Mouse (Mus musculus): ENCODE results near the gene Ide.
A peak's percentile ranks its signal among the peaks of the same experiment; 100 is the strongest.
"Not testable (repeated sequence)": the region's sequence is repeated elsewhere in the genome, so short reads cannot be mapped to it uniquely, and the experiment has no call there.

Ide gene

GRCm38 (mm10) chr19:37265333-37266103, 72.1 kb downstream of the Ide start:
- DNase-seq (ENCODE audit: low spot score), result peak; percentile 87

GRCm38 (mm10) chr19:37263943-37264897, 73.4 kb downstream of the Ide start:
- DNase-seq (ENCODE audit: low spot score), result no peak

GRCm38 (mm10) chr19:37263566-37263942, 74.1 kb downstream of the Ide start:
- no peak for DNase-seq (ENCODE audit: low spot score)

- no peak for DNase-seq (ENCODE audit: low spot score)
Measured at GRCm38 (mm10) chr19:37262389-37262788, 75.3 kb downstream of the Ide start.

- DNase-seq (ENCODE audit: low spot score), result peak; percentile 66
Measured at GRCm38 (mm10) chr19:37255321-37255720, 82.3 kb downstream of the Ide start.

- DNase-seq (ENCODE audit: low spot score), result no peak
Measured at GRCm38 (mm10) chr19:37252104-37252503, 85.5 kb downstream of the Ide start.

- no peak for DNase-seq (ENCODE audit: low spot score)
Measured at GRCm38 (mm10) chr19:37248199-37248598, 89.5 kb downstream of the Ide start.

GRCm38 (mm10) chr19:37246859-37247258, 90.8 kb downstream of the Ide start:
- DNase-seq (ENCODE audit: low spot score), result no peak

- DNase-seq (ENCODE audit: low spot score), result no peak
Measured at GRCm38 (mm10) chr19:37242707-37243106, 94.9 kb downstream of the Ide start.

- no peak for DNase-seq (ENCODE audit: low spot score)
Measured at GRCm38 (mm10) chr19:37241201-37241600, 96.5 kb downstream of the Ide start.

- no peak for DNase-seq (ENCODE audit: low spot score)
Measured at GRCm38 (mm10) chr19:37239096-37239495, 98.6 kb downstream of the Ide start.

GRCm38 (mm10) chr19:37238651-37239050, 99.0 kb downstream of the Ide start:
- DNase-seq (ENCODE audit: low spot score), result no peak

GRCm38 (mm10) chr19:37237712-37238437, 99.8 kb downstream of the Ide start:
- DNase-seq (ENCODE audit: low spot score), result no peak

- DNase-seq (ENCODE audit: low spot score), result no peak
Measured at GRCm38 (mm10) chr19:37237306-37237705, 100.3 kb downstream of the Ide start.

GRCm38 (mm10) chr19:37235818-37236217, 101.8 kb downstream of the Ide start:
- no peak for DNase-seq (ENCODE audit: low spot score)

- no peak for DNase-seq (ENCODE audit: low spot score)
Measured at GRCm38 (mm10) chr19:37233561-37234539, 103.8 kb downstream of the Ide start.

- DNase-seq (ENCODE audit: low spot score), result not testable (repeated sequence)
Measured at GRCm38 (mm10) chr19:37232598-37232997, 105.1 kb downstream of the Ide start.

GRCm38 (mm10) chr19:37225197-37225862, 112.3 kb downstream of the Ide start:
- no peak for DNase-seq (ENCODE audit: low spot score)
